Mouse (Mus musculus) cerebellum, postnatal 4 days (tissue): Measurements from ENCODE around the gene Zfp663.

ENCODE experiments used
- DNase-seq, 2 experiments: peaks; one replicate each; pipeline ENCODE4 v3.0.0; 2022; ENCODE audit warnings: low spot score in 2 of 2, mixed read lengths in 1 of 2

Gene Zfp663

DNA sequence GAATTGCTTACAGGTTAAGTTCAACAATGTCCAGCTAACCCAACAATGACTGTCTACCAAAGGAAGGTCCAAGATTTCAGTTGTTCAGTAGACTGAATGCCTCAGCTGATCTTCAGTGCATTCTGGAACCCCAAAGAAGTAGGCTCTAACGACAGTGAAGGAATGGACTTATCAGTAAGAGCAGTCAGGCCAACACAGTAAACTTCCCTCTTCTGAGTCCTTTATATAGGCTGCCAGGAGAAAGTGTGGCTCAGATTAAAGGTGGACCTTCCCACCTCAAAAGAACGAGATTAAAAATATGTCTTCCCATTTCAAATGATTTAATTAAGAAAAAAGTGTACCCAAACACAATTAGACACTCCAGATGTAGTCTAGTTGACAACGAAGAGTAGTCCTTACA lies 1.8 kb upstream of the Zfp663 start:
- no peak for DNase-seq

DNA sequence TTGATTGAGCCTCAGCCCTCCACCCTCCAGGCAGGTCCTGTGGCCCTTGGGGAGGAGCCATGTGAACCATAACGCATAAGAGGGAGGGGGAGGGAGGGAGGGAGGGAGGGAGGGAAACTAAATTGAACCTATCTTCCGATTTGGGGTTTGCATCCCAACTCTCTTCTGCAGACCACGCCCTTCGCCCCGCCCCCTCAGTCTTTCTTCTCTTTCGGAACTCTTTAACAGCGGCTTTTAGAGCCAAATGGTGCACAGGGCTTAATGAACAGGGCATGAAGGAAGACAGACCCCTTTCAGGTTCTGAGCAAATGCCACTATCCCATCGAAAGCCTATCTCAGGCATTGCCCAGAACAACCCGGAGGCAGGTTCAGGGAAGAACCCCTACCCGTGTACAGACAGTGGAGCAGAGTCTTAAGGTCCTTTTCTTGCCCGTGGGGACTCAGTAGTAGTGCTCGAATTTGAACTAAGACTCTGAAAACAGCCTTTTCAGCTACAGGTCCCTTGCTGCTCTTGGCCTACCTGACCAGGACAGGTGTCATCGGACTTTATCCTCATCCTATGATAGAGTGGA lies 575 bp downstream of the Zfp663 start:
- DNase-seq, result no peak

DNA sequence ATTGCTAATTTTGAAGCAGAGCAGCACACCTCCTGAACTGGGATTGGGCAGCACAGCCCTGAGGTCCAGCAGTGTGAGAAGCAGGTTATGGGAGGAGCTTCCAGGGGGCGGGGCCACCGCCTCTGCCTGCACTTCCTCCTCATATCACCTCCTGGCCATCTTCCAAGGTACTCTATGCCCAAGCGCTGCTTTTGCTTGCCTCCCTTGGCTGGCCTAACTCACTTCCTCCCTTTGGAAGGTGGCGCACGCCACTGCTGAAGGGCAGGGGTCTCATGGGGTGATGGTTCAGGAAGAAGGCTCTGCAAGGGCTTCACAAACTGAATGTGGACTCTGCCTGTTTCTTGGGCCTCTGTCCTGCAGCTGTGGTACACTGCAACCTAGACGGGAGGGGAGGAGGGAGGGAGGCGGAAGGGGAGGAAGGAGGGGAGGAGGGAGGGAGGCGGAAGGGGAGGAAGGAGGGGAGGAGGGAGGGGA lies 1.4 kb downstream of the Zfp663 start:
- no peak for DNase-seq

DNA sequence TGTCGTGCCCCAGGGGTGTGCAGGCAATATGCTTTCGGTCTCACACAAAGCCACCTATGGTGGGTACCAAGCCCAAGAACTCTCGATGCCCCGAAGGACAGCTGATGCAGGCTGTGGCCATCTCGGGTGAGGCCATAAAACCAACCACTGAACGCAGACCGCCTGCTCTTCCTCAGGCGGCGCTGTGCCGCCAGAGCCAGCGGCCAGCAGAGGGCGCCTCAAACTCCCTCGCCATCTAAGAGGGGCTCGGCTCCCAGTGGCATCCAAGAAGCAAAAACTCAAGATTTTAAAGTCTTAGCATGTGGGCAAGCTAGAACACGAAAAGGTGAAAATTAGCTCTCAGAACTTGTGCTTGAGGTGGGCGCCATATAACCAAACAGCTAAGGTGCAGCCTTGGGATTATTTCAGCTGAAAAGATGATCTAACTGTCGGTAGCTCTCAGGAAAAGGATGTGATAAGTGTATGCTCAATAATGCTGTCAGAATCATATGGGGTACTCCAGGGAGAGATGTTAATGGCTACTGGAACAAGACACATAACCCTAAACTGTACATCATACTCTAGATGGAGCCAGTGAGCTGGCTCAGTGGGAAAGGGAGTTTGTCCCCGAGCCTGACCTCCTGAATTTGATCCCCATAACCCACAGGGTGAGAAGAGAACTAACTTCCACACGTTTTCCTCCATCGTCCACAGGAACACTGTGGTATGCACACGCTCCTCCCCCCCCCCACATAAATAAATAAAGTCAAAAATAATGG lies 4.0 kb downstream of the Zfp663 start:
- DNase-seq, result peak; percentile 67 to 83

DNA sequence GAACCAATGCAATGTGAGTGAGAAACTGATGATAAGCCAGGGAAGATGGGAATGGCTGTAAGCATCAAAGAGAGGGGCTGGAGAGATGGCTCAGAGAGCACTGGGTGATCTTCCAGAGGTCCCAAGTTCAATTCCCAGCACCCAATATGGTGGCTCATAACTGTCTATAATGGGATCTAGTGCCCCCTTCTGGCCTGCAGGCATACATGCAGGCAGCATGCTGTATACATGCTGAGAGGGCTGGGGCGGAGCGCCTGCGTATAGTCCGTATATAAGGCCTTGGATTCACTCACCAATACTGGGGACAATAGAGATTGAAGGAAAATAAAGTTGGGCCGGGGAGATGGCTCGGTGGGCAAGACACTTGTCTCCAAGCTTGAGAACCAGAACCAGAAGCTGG lies 5.2 kb downstream of the Zfp663 start:
- DNase-seq, result no peak

DNA sequence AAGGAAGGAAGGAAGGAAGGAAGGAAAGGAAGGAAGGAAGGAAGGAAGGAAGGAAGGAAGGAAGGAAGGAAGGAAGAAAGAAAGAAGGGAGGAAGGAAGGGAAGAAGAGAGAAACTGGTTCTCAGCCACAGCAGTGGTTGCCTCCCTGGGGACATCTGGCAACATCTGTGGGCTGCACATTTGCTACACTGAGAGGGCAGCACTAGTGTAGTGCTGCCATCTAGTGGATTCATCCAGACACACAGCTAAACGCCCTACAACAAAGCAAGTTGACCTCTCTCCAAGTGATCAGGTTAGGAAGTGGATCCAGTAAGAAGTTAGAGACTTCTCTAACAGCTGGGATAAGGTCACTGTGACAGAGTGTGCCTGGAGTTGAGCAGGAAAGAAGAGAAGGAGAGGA lies 7.7 kb downstream of the Zfp663 start:
- peak in 1 of 2 experiments; percentile 48 for DNase-seq

DNA sequence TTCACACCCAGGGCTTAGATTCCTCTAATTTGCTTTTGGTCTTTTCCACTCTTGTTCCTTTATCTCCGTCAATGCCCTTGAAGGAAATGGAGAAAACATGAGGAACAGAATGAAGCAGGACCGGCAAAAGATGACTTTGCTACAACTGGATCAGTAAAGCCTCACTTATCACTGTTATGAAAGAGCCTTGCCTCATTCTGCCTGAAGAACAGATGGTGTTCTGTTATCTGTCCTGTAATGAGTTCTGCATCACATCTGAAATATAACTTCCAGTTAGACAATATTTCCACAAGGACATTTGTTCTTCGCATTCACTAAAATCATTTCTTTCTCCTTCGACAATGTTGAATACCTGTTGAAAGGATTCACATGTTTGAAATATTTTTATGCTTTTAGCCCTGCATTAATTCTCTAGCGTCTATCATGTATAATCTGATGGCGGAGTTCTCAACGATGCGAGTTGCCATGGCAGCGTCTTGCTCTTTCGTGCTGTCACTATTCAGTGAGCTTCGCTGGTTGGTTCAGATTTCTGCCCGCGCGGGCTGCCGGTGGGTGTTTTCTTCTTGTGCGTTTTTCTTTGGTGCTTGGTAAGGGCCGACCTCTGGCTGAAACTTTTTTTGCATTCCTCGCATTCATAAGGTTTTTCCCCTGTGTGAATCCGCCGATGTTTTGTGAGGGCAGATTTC lies 16.6 kb downstream of the Zfp663 start:
- no peak for DNase-seq

DNA sequence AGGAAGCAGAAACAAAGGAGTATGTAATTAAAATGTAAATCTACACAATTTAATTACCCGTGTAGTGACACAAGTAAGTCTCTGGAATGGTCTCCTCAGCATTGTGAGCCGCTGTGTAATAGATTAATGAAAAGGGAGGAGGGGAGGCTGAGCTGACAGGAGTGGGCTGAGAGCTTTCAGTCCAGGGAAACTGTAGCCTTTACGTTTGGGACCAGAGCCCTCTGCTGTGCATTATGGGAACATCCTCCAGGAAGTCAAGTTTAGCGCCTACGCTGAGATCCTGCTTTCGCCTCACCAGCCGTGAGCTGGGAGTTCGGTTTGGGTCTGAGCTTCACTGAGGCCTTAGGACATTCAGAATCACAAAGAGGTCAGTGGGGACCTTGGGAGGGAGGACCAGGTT lies 19.1 kb downstream of the Zfp663 start:
- DNase-seq, result peak in 1 of 2 experiments; percentile 51

DNA sequence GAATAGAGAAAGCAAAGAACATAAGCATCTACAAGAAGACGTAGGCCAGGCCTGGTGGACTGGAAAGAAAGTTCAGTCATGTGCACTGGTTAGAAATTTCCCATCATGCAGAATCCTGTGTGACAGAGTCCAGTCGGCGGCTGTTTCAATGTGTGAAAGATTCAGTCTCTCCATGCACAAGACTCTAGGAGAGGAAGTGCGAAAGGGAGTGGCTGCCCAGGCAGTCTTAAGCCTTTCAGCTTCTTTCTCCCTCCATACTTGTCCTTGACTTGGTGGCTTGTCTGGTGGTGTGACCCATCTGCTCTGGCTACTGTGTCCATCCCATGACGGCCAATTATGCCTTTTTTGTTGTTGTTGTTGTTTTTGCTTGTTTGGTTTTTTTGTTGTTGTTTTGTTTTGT lies 22.3 kb downstream of the Zfp663 start:
- DNase-seq, result no peak

DNA sequence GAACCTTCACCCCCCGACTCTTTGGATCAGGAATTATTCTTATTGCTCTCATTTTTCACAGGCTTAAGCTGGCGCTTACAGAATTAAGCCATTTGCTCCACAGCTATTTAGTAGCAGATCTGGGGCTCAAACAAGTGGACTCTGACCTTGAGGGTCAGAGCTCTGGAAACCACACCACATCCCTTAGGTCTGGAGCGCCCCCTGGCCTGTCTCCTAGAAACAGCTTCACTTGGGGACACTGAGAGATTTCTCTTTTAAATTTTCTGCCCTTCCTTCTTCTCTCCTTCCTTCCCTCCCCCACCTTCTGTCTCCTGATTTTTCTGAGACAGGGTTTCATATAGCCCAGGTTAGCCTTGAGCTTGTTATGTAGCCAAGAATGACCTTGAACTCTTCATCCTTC lies 31.3 kb downstream of the Zfp663 start:
- DNase-seq, result peak in 1 of 2 experiments; percentile 58

DNA sequence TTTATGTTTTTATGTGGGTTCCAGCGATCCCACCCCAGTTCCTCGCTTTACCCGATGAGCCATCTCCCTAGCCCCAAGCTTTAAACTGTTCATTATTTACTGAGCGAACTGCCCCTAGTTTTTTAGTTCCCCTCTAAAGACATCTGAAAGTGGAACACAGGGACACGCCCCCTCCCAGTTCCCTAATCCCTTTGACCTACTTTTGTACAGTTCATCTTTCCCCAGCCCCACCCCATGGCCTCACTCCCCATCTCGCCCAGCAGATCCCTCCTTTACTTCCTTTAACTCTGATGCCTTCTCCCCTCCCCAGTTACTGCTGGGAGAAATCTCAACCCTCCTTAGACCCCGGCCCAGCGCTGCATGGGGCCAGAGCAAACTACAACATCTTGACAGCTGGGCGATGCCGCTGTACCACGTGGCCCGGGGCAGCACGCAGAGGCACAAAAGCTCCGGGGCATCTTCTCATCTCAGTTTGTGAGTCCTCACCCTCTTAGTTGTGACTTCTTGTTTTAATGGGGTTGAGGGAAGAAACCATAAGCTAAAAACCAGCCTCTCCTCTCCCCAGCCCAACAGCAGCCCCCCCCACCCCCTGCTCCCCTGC lies 35.8 kb downstream of the Zfp663 start:
- DNase-seq, result no peak

DNA sequence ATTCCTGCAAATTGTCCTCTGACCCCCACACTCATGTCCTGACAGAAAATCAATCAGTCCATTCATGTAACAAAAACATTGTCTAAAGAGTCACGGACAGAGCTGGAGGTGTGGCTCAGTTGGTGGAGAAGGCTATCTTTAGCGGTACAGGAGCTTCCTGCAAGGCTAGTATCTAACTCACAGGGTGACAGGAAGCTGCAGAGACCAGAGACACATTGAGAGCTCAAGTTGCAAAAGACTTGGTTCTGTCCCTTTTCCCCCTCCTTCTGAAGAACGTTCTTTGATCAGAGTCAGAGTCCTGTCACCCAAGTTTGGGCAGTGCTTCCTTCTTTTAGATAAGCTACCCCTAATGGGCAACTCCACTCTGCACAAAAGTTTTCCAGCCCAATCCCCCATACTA lies 38.8 kb downstream of the Zfp663 start:
- no peak for DNase-seq

DNA sequence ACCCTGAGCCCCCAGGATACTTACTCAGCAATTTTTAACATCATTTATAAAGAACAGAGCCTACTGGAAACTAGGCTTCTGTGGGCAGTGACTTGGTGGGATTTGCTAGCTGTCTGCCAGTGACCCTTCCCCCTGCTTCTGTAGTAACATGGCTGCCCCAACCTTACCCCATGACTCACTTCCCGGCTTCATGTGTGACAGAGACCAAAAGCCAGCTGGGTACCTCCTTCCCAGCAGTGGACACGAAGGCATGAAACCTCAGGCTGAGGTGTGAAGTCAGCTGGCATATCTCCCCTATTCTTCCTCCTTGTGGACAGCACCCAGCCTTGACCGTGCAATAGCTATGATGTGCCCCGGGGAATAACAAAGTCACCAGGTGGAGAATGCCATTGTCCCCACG lies 39.8 kb downstream of the Zfp663 start:
- no peak for DNase-seq

DNA sequence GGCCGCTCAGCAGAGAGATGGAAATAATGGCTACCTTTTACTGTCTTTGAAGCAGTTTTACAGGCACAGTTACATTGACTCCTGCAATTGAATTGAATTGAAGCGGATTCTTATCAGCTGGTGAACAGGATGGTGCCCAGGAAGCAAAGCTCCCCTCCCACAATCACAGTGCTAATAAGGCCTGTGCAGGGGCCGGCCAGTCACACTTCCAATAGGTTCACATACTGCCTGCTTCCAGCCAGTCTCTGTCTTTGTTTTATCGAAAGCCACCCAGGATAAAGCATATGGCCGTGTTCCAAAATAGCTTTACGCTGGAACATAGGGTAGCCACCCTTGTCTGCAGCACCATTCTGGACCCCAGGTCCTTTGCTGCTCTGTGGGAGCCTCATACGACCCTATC lies 41.1 kb downstream of the Zfp663 start:
- no peak for DNase-seq

DNA sequence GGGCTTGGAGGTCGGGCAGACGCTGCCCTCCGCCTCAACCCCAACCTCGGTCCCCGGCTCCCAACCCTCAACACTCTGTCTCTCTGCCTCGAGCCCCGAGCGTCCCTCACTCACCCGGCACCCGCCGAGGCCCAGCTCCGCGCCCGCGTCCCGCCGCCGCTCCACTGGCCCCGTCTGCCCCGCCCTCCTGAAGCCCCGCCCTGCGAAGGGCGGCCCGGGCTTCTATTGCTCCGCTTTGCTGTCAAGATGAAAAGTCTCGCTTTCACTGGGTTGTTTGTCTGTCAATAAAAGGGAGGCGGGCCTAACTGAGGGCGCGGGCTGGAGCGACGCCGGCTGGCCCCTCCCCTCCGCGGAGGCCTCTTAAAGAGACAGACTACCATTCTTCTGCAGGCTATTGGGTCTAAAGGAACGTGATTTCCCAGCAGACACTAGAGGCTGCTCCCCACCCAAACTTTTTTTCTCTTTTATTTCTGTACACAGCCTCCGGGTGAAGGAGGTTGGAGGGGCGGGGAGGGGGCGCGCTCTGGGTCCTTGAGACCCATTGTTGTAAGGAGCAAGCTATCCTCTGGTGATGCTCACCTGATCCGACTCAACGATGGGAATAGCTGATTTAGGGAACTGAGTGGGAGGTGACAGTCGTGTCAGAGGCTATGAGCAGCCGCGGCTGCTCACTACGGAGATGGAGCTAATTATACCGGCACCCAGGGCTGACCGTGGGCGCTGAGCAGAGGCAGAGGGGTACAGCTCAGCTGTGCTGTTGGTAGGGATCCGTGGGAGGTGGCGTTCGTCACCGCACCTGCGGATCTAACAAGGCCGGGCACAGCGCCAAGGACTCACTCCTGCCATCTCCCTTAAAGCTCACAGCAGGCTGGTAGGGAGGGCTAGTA lies 42.0 kb downstream of the Zfp663 start, which contains the start of gene Elmo2:
Elmo2 (minus strand) TSS at position 176 of the 887 bp plus-strand sequence.
- DNase-seq, result peak; percentile 95 to 98

DNA sequence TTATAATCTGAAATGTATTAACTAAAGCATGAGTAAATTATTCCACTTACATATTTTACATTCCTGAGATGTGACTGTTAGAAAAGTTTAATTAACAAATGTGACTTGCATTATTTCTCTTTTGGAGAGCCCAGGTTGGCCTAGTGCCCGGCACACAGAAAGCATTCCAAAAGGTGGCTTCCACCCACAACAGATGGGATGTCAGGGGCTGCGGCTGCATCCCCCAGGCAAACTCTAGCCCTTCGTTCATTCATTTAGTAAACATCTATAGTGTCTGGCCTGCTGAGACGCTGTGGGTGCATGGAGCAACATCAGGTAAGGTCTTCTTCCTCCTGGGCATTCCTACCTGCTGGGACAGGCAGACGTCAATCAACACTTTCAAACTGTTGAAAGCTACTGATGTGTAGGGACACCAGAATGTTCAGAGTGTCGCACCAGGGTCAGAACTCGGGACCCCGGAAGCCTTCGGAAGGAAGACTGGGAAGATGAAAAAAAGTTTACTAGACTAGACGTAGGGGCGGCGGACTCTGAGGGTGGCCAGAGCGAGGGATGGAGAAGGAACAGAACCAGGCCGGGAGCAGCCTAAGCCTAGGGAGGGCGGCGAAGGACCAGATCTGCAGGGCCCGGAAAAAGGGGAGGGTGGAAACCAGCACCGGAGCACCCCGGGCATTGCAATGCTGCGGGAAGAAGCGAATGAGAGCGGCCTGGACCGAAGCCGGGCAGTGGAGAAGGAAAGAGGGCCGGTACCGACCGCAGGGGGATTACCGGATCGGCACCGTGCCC lies 42.8 kb downstream of the Zfp663 start:
- DNase-seq, result peak in 1 of 2 experiments; percentile 39

DNA sequence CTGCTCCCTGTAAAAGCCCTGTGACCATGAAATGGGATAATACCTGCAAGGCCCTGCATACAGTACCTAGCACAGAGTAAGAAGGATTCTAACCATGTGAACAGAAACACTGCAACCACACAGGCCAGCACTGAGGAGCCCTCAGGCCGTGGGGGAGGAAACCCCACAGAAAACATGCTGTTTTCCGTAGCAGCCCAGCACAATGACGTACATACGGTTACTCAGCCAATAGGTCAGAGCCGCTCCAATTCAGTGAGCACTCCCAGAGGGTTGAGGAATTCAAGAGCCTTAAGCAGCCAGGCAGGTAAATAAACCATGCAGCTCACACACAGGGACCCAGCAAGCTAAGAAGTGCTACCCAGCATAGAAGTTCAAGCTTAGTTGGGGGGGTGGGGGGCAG lies 44.6 kb downstream of the Zfp663 start:
- DNase-seq, result no peak

DNA sequence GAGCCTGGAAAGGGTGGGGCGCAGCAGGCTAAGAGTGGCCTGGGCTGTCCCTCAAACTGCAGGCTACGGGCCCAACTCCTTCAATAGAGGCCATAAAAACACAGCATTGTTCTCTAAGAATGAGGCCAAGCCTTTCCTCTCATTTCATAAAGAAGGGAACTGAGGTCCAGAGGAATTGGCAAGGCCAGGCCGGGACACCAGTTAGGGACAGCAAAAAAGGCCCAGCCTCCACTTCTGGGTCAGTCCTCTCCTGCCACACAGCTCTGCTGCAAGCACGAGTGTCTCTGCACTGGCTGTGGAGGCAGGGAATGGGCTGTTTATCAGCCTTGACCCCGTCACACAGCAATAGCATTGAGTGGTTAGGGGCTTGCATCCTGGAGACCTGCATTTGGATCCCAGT lies 45.0 kb downstream of the Zfp663 start:
- no peak for DNase-seq

DNA sequence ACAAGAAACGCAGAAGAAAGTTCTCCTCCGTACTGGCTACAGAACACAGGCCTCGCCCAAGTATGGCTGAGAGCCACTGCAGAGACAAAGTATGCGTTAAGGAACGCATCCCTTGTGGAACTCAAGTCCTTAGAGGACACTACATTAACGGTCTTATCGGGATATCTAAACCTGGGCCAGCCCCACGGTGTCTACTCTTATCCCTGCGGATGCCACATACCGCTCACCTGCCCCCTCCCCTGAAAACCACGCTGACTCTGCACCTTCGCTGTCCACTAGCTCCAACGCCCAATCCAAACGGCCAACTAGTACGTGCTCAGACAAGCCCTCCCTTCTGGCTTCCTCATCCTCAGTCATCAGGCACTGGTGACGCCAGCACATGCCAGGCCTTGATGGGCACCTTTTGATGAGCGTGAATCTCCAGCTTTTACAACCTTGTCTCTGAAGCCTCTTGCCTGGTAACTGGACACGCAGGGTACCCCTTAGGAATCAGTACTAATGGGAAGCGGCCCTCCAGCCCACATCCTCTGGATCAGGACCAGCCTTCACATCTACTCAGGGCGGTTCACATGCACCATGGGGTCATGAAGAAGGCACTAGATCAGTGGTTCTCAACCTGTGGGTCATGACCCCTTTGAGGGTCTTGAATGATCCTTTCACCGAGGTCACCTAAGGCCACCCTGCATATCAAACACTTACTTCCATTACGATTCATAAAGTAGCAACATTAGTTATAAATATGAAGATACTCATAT lies 46.4 kb downstream of the Zfp663 start:
- no peak for DNase-seq

DNA sequence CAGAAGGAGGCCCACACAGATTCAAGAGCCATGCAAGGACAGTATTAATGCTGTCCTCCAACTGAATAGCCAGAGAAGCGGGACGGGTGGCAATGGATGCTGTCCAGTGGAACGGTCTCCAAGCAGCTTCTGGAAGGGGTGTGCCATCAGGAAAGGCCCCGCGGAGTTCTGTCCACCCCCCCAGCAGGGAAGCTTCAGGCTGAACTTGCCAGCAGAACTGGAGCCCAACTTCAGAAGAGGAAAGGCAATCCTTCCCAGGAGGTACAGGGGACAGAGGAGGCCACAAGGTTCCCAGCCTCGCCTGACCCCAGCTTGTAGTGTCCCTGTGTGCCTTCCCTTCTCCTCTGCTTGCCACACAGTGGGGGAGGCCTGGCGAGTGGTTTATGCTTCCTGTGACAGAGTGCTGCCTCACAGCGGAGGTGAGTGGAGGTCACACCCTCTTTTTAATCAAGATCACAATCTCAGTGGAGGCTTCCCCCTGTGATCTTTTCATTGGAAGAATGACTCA lies 47.1 kb downstream of the Zfp663 start:
- DNase-seq, result no peak
